Mouse (Mus musculus): Measurements from ENCODE around the gene Ccdc77. TPM values are rescaled to one million over a fixed set of nuclear protein-coding genes. Genes with fewer than 3 reads are reported as not detected.

Gene Ccdc77
- total RNA-seq, 2 experiments from 2014 or later = 2.8 to 3.9 TPM

DNA sequence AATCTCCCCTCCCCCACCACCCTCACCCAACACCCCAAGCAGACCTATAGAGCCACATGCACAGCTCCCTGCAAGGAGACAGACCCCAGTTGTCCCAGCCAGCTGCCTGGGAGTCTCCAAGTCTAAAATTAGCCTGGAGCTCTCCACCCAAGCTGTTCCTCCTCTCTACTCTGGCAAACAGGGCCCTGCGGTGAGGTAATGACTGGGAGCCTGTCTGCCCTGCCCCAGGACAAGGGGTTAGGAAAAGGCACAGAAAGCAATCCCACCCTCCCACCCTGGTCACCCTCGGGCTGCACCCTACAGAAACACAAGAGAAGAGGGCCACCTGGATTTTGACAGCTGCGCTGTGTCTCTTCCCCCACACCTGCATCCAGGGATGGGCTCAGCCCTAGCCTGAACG lies 89.3 kb downstream of the Ccdc77 start:
- no peak for TF ChIP-seq CTCF (IDR thresholded peaks at IDR 0.05)
- H3K27ac ChIP-seq = peak overlapping the region; percentile 66
- intact Hi-C loops (cut with DNase I) = no loop called here
- peak overlapping the region; percentile 37 for H3K4me3 ChIP-seq
- DNase-seq = peak; percentile 80

Other genes with a start within 250 kb of the Ccdc77 start
- gene D330020A13Rik, start 70.0 kb downstream of the Ccdc77 start, total RNA-seq (2021) = not detected
- gene B4galnt3, start 69.8 kb downstream of the Ccdc77 start, total RNA-seq (2021) = under 1 TPM; 0.78 to 0.89 TPM
- 10 to 100 TPM; 22.9 to 23.8 TPM for gene Kdm5a, start 250 bp downstream of the Ccdc77 start, total RNA-seq (2021)
- gene Il17ra, start 98.9 kb upstream of the Ccdc77 start, total RNA-seq (2021) = 1 to 10 TPM in 1 of 2 experiments, under 1 TPM in 1; 0.99 to 2.0 TPM
- not detected for gene Tmem121b, start 129.4 kb upstream of the Ccdc77 start, total RNA-seq (2021)
- gene Hdhd5, start 166.9 kb upstream of the Ccdc77 start, total RNA-seq (2021) = 10 to 100 TPM; 19.4 to 28.5 TPM